Mouse (Mus musculus) ES-Bruce4 (cell line): ENCODE data around the gene Nisch.

Experiments used
- CTCF ChIP-seq: IDR thresholded peaks from one replicate; pipeline ENCODE4 v1.8.1; 2011; ENCODE audit warnings: low read depth, low read length
- EP300 ChIP-seq: IDR thresholded peaks from 2 replicates; pipeline ENCODE4 v1.6.1; 2011; ENCODE audit warnings: low read depth, low read length; ENCODE audit not compliant: insufficient read depth
- POLR2A ChIP-seq: IDR thresholded peaks from one replicate; pipeline ENCODE4 v1.8.1; 2011; ENCODE audit warnings: low read length; ENCODE audit not compliant: insufficient read depth

DNA sequence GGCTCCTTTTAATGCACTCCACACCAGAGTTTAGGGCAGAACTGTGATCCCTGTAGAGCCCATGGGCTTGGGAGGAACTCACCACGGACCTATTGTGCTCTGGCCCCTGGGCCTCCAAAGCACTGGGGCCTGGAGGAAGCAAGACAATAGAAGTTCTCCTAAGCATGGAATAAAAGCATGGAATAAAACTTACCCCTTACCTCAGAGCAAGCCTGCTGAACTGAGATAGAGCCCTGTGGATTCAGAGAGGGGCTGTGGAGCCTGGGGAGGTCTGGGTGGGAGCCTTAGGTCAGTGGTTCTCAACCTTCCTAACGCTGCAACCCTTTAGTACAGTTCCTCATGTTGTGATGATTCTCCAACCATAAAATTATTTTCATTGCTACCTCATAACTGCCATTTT lies at the start of gene Nisch:
- TF ChIP-seq CTCF (no peak), POLR2A (no peak), EP300 (no peak)
